Mouse (Mus musculus) hindbrain, embryonic 16.5 days (tissue): ENCODE data around the gene S1pr3. TPM values are rescaled to one million over a fixed set of nuclear protein-coding genes. Genes with fewer than 3 reads are reported as not detected.

Source experiments
- ATAC-seq: fragments of 200-750 bp; cut with Nextera tagmentation; 2 replicates; pipeline ENCODE4 v1.8.0; 2017; ENCODE audit warnings: moderate TSS enrichment, moderate library complexity
- H3K27ac ChIP-seq: fragments of 300-500 bp; sonication (generic); 2 replicates; pipeline ENCODE4 v1.5.1; 2014; ENCODE audit warnings: low read depth, mild to moderate bottlenecking, control low read depth, low read length, moderate library complexity
- H3K27me3 ChIP-seq: fragments of 300-500 bp; sonication (generic); replicated peaks from 2 replicates; pipeline ENCODE4 v1.6.1; 2014; ENCODE audit warnings: low read length; ENCODE audit not compliant: control insufficient read depth, insufficient read depth
- H3K36me3 ChIP-seq: fragments of 300-500 bp; sonication (generic); 2 replicates; pipeline ENCODE4 v1.6.1; 2014; ENCODE audit warnings: mild to moderate bottlenecking, low read length, moderate library complexity, mixed read lengths; ENCODE audit not compliant: control insufficient read depth, insufficient read depth
- H3K4me1 ChIP-seq: fragments of 300-500 bp; sonication (generic); 2 replicates; pipeline ENCODE4 v1.6.1; 2014; ENCODE audit warnings: low read depth, low read length; ENCODE audit not compliant: control insufficient read depth, insufficient read depth
- H3K4me2 ChIP-seq: fragments of 300-500 bp; sonication (generic); 2 replicates; pipeline ENCODE4 v1.6.1; 2014; ENCODE audit warnings: mild to moderate bottlenecking, low read length, control low read depth, moderate library complexity
- H3K4me3 ChIP-seq: fragments of 300-500 bp; sonication (generic); 2 replicates; pipeline ENCODE4 v1.5.1; 2014; ENCODE audit warnings: mild to moderate bottlenecking, low read length, control low read depth, moderate library complexity
- H3K9ac ChIP-seq: fragments of 300-500 bp; sonication (generic); 2 replicates; pipeline ENCODE4 v1.6.1; 2014; ENCODE audit warnings: low read depth, mild to moderate bottlenecking, control low read depth, low read length, moderate library complexity
- H3K9me3 ChIP-seq: fragments of 300-500 bp; sonication (generic); 2 replicates; pipeline ENCODE4 v1.6.1; 2014; ENCODE audit warnings: mild to moderate bottlenecking, low read length, moderate library complexity; ENCODE audit not compliant: control insufficient read depth
- WGBS: fragments of 180-500 bp; shearing (Covaris S2); extraction: QIAGEN DNeasy Blood & Tissue Kit; methylation state at CpG from one replicate; pipeline ENCODE4 v1.1.7; 2014; 5-methylcytosine and 5-hydroxymethylcytosine counted together
- polyA plus RNA-seq: library from polyadenylated mRNA; unstranded; fragments of >200 nt; fragmentation: Nextera tagmentation; extraction: Ambion mirVana; gene quantifications from 2 replicates; pipeline ENCODE4 v1.2.1, GENCODE M21; 2015

S1pr3 gene
- polyA plus RNA-seq, 1 experiment from 2014 or later = 15.0 TPM

DNA sequence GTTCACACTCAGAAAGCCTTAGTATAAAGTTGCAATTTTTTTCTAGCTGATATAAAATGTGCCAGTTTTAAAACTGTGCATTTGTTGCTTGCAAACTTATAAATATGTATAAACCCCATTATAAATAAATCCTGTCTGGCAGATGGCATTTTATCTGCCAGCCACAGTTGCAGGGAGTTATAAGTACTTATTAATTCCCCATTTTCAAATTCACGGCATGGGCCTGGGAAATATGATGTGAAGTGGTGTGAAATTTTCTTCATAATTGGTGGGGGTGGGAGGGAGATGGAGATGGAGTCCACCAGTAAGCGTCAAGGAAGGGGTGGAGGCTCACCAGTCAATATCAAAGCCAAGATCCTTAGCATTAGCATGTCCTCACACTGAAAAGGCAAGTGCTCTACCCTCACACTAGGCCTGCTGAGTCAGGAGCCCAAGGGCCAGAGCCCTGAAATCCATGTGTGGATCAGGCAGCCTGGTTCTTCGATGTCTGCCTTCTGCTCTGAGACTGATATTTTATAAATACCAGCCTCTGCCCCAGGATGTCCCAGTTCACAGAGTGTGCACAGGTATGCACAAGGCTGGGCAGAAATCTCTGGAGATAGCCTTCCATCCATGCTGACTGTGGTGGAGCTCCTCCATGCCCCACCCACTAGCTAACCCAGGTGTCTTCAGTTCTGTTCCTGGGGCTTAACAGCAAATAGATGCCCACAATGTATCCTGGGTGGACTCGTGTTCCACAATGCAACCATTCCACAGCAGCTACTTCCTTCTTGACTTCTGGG lies 17.4 kb downstream of the S1pr3 start:
- H3K9ac ChIP-seq = no peak overlapping the region
- no peaks in the 10 kb centered on the region for H3K4me1 ChIP-seq
- no peak overlapping the region for H3K4me3 ChIP-seq
- no peak for ATAC-seq
- H3K36me3 ChIP-seq = peaks cover 2% of the 10 kb centered on the region; the same call in 1 of the 2 replicates
- H3K27ac ChIP-seq = no peak overlapping the region
- 78% methylated on average over 4 of the region's 4 CpGs for WGBS
- no peak overlapping the region for H3K4me2 ChIP-seq
- H3K9me3 ChIP-seq = no peaks in the 10 kb centered on the region; the same call in 1 of the 2 replicates
- H3K27me3 ChIP-seq = no peaks in the 10 kb centered on the region

DNA sequence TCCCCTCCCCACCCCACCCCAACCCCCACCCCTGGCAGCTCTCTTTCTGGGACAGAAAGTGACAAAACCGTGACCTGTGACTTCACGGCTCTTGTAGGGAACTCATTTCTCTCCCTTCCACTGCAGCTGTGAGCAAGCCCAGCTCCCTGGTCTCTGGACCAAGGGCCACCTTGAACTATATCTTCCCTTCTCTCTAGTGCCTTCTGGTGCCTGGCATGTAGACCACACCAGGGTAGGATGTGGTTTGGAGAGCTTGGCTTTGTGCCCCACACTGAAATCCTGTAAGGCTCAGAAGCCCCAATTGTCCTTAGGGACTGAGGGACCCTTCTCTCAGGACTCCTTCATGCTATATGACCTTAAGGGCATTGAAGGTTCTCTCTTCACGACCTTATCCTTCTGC lies 24.9 kb downstream of the S1pr3 start:
- Histone ChIP-seq H3K27ac (no peak overlapping the region), H3K9ac (no peak overlapping the region), H3K9me3 (no peaks in the 10 kb centered on the region), H3K4me2 (no peak overlapping the region), H3K4me1 (no peaks in the 10 kb centered on the region), H3K4me3 (no peak overlapping the region), H3K36me3 (peaks cover 2% of the 10 kb centered on the region; the same call in 1 of the 2 replicates), H3K27me3 (no peaks in the 10 kb centered on the region; the same call in 1 of the 2 replicates)
- no peak for ATAC-seq
- 59% methylated on average over 3 of the region's 3 CpGs for WGBS

DNA sequence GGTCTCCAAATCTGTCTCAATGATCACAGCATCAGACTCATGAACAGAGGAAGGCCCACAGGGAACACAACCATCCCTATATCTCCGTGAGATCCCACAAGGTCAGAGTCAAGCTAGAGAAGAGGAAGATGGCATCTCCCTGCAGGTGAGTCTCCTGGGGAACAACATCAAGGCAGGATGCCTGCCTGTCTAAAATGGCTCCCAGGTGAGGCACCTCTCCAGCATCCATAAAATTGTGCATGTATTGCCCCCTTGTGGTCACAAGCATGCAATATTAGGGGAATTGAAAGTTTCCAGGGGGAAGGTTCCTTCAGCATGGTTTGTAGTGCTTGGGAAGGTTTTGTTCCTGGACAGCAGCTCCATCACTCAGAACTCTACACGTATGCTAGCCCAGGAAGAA lies 26.0 kb downstream of the S1pr3 start:
- Histone ChIP-seq H3K27ac (no peak overlapping the region), H3K9ac (no peak overlapping the region), H3K4me1 (no peaks in the 10 kb centered on the region), H3K36me3 (no peaks in the 10 kb centered on the region; the same call in 1 of the 2 replicates), H3K4me3 (no peak overlapping the region), H3K9me3 (no peaks in the 10 kb centered on the region), H3K27me3 (no peaks in the 10 kb centered on the region; the same call in 1 of the 2 replicates), H3K4me2 (no peak overlapping the region)
- 58% methylated on average over 2 of the region's 2 CpGs for WGBS
- no peak for ATAC-seq

DNA sequence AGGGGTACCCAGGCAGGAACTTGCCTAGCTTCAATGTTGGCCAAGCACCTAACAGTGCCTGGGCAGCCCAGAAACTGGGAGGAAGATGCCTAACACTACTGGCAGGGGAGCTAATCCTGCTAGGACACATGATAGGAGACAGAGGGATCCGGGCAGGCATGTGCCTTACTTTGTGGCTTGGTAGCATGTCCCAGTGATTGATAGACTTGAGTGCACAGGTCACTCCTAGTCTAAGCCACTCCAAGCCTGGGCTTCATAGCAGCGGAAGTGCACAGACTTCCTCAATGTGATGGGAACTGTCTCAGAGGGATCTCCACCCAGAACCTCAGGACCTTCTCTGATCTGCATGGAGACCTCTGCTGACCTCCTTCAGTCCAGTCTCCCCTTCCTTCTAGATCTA lies 26.7 kb downstream of the S1pr3 start:
- WGBS = 65% methylated on average over 2 of the region's 2 CpGs

DNA sequence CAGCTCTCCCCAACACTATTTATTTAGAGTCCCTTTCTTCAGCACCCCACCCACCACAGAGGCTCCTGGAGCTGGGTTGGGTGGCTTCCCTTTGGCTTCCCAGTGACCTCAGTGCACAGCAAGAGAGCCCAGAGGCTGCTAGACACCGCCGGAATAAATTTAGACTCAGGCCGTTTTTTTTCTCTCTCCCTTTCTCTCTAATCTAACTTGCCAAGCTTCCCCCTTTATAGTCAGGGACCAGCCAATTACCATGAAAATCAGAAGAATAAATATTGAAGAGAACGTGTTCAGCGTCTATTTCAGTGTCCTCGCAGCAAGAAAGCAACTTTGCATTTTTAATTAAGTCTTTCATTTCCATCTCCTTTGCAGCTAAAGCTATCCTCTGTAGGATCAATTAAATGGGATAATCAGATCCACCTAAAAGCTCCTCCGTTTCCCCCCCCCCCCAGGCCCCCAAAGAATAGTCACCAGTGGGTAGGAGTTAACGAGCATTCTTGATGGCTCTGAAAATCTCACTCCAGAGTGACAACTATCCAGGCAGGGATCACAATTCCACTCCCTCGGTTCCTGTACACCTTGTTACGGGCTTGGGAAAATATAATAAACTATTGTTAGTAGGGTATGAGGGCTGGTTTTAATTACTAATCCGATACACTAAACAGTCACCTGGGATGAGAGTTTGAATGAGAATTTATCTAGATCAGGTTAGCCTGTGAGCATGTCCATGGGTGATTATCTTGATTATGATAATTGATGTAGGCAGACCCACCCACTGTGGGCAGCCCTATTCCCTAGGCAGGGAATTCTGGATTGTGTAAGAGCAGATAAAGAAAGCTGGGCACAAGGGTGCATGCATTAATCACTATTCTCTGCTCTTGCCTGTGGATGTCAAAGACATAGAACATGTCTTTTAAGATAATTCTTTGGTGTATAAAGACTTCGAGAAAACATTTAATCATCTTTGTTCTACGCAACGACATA lies 29.0 kb downstream of the S1pr3 start:
- 46% methylated on average over 14 of the region's 14 CpGs for WGBS
- Histone ChIP-seq H3K9me3 (no peaks in the 10 kb centered on the region), H3K27ac (no peak overlapping the region)

More for the DNA sequence above, 26.7 kb downstream of the S1pr3 start:
- no peak for ATAC-seq
- Histone ChIP-seq H3K4me3 (no peak overlapping the region), H3K4me1 (no peaks in the 10 kb centered on the region), H3K27ac (no peak overlapping the region), H3K27me3 (no peaks in the 10 kb centered on the region; the same call in 1 of the 2 replicates), H3K36me3 (peaks cover 2% of the 10 kb centered on the region), H3K9ac (no peak overlapping the region), H3K4me2 (no peak overlapping the region), H3K9me3 (no peaks in the 10 kb centered on the region)

DNA sequence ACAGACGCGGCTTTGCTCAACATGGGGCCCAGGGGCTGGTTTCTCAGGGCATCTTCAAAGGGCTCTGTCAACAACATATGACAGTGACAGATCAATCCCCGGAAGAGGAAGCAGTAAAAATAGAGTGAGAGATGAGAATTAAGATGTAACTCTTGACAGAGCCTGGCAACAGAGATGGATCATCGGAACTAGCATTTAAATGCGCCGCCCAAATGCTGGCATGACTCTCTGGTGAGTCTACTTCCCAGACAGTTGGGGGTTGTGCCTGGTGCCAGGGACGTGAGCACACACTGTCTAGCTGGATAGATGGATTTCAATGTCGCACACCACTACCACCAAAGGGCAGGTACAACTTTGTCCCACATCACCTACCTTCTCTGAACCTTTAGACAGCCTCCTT lies 34.5 kb downstream of the S1pr3 start:
- no peaks in the 10 kb centered on the region for H3K27me3 ChIP-seq
- H3K9me3 ChIP-seq = no peaks in the 10 kb centered on the region
- no peak overlapping the region for H3K27ac ChIP-seq
- no peak overlapping the region for H3K4me2 ChIP-seq
- no peak for ATAC-seq
- H3K4me1 ChIP-seq = no peaks in the 10 kb centered on the region
- H3K36me3 ChIP-seq = peaks cover 3% of the 10 kb centered on the region; the same call in 1 of the 2 replicates
- H3K4me3 ChIP-seq = no peak overlapping the region
- WGBS = 76% methylated on average over 8 of the region's 8 CpGs
- no peak overlapping the region for H3K9ac ChIP-seq

More for the DNA sequence above, 29.0 kb downstream of the S1pr3 start:
- no peaks in the 10 kb centered on the region for H3K4me1 ChIP-seq
- ATAC-seq = peak; percentile 56
- H3K27me3 ChIP-seq = no peaks in the 10 kb centered on the region; the same call in 1 of the 2 replicates
- H3K4me3 ChIP-seq = no peak overlapping the region
- H3K4me2 ChIP-seq = no peak overlapping the region
- no peak overlapping the region for H3K9ac ChIP-seq
- peaks cover 3% of the 10 kb centered on the region; the same call in 1 of the 2 replicates for H3K36me3 ChIP-seq

DNA sequence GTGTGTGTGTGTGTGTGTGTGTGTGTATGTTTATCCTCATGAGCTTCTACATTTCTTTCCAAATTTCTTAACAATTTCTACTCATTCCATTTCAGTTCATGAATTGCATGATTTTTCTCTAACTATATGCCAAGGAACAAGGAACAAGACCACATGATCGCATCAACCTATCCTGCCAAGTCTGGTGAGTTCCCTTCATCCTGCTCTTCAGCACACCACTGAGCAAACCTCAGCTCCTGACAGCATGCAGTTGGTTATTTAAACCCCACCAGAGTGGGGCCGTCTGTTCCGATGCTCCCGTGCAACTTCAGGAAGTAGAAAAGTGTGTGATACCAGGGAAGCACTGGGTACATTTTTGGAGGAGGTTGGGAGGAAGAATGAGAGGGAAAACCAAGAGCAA lies 38.1 kb downstream of the S1pr3 start:
- no peak for ATAC-seq
- Histone ChIP-seq H3K4me1 (no peaks in the 10 kb centered on the region), H3K9me3 (no peaks in the 10 kb centered on the region), H3K4me2 (no peak overlapping the region), H3K36me3 (no peaks in the 10 kb centered on the region), H3K27me3 (no peaks in the 10 kb centered on the region), H3K9ac (no peak overlapping the region), H3K27ac (no peak overlapping the region), H3K4me3 (no peak overlapping the region)
- 84% methylated on average over 4 of the region's 4 CpGs for WGBS

DNA sequence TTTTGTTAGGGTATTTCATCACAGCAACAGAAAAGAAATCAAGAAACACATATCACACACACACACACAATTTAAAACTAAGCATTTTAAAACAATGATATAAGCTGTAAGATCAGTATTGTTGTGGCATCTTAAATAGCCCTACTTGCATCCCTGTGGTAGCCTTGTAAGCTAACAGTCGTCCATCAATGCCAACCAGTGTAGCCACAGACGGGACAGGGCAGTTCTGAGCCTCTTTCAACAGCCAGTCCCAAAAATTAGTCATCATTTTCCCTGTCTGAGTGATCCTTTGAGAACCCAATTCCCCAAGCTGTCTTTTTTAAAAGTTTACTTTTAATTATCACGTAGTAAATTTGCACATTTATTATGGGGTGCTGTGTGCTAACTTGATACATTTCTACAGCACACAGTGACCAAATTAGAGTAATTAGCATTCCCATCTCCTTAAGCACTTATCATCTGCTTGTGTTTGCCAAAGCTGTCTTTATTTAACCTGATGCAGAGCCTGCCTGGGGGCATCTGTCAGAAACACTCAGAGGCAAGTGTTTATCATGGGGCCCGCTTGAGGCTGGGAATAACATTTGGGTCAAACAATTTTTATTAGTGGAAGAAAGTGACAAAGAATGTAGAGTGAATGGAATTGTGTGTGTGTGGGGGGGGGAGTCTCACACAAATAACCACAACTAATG lies 47.9 kb downstream of the S1pr3 start:
- Histone ChIP-seq H3K4me1 (no peaks in the 10 kb centered on the region), H3K27me3 (no peaks in the 10 kb centered on the region), H3K27ac (no peak overlapping the region), H3K4me2 (no peak overlapping the region), H3K9me3 (no peaks in the 10 kb centered on the region), H3K36me3 (no peaks in the 10 kb centered on the region), H3K9ac (no peak overlapping the region), H3K4me3 (no peak overlapping the region)
- 48% methylated on average over 4 of the region's 4 CpGs for WGBS
- 0 out of 2 replicates have a peak, but pooled peaks have one; percentile 11 for ATAC-seq
